Mouse (Mus musculus): Measurements from ENCODE around the gene Nelfe. TPM values are rescaled to one million over a fixed set of nuclear protein-coding genes. Genes with fewer than 3 reads are reported as not detected.

Gene Nelfe
- polyA plus RNA-seq, 2 experiments from 2014 or later: 33.2 to 44.8 TPM

DNA sequence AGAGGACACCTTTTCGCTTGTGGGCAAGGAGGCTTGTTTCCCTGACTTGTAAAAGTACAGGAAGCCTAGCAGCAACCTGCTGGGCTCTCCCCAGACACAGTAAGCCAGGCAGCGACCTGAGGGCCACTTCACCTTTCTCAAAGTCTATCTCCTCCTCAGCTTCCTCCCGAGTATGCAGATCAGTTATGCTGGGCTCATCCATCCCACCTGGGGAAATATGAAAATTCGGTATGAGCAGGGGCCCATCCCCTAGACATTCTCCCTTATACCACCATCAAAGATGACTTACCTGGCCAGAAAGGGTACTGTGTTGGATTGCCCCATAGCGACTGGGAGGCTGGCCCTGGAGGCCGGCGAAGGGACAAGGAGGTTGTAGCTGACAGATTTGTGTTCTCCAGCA, 2.6 kb upstream of the Nelfe start:
- ATAC-seq: no peak

DNA sequence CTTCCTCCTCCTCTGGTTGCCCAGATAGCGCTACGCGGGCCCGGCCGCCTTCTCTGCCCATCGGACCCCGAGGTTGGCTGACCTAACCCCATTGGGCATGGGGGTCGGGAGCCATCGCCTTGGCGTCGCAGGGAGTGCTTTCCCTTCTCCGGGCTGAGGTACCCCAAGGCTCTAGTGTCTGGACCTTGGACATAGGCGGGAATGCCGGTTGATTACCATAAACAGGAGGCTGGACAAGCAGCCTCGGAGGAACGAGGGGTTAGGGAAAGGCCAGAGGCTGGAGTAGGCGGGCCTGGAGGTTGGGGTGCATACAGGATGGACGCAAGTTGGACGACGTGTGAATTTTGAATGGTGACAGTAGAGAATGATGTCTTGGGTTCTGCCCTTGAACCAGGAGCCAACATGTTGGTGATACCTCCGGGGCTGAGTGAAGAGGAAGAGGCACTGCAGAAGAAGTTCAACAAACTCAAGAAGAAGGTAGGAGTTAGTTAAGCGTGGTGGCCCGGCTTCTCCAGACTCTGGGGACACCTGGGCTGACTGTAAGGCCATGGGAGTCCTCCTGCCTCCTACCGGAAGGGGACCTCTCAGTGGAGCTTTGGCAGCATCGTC, 430 bp downstream of the Nelfe start:
- ATAC-seq: no peak

DNA sequence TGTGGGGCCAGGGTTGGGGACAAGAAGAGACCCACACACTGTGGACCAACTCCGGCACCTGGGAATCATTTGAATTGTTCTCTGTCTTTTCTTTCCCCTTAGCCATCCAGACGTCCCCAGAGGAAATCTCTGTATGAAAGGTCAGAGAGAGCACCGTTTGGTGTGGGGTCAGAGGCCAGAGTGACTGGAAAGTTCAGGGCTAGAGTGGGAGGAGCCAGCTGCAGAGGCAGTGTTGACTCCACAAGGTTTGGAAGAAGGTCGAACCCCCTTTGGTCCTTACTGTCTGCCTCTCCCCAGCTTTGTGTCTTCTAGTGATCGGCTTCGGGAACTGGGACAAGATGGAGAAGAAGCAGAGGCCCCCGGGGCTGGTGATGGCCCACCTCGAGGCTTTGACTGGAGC, 3.3 kb downstream of the Nelfe start:
- ATAC-seq: no peak

DNA sequence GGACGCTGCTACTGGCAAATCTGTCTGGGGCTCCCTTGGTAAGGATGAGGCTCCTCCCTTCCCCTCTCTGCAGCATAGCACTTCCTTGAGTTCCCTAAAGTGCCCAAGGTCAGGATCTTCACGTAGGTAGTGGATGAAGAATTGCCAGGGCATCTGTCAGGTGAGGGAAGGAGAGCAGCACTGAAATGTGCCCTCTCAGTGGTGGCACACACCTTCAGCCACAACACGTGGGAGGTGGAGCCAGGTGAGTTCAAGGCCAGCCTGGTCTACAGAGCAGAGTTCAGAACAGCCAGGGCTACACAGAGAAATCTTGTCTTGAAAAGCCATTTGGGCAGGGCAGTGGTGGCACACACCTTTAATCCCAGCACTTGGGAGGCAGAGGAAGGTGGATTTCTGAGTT, 4.6 kb downstream of the Nelfe start:
- ATAC-seq: no peak

DNA sequence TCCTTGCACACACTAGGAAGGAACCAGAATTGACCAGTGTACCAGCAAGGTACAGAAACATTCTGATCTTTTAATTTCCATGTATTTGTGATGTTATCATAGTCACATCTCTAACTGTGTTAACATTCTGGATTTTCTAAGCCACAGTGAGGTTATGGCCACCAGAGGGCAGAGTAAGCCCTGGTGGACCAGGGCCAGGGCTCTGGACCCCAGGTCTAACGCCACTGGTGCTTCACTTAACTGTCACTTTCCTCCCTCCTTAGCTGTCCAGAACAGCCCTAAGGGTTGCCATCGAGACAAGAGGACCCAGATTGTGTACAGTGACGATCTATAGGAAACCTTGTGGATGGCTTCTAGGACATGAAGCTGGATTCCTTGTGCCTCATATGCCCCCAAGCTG, 5.6 kb downstream of the Nelfe start:
- ATAC-seq: no peak

DNA sequence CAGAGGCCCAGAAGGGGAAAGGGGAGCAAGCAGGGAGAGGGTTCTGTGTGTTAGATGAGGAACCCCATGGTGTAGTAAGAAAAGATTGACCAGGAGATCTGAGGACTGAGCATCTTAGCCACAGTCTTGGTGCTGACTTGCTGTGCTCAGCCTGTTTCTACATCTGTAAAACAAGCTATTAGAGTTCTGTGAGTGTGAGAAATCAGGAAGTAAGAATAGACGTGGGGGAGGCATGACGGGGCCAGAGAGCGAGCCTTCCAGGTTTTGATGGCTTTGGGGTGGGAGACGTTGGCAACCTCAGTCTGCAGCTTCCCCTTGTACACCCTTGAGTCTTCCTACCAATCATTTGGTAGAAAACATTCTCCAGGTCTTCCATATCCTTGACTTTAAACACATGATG, 8.5 kb downstream of the Nelfe start:
- no peak for ATAC-seq

DNA sequence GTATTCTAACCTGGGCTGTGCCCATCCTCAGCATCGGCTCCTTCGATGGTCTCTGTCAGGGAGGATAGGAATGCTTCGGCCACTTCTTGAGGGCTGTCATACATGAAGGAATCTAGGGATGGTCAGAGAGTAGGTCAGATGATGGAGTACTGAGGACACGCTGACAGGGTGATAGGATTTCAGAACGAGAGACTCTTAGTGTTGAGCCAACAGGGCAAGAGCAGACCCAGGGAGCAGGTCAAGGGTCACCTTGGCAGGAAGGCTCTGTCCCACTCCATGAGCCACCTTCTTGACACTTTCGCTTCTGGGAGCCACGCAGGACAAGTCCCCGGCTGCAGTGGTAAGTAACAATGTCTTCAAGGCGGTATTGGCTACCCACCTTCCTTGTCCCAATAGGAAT, 10.3 kb downstream of the Nelfe start:
- no peak for ATAC-seq

DNA sequence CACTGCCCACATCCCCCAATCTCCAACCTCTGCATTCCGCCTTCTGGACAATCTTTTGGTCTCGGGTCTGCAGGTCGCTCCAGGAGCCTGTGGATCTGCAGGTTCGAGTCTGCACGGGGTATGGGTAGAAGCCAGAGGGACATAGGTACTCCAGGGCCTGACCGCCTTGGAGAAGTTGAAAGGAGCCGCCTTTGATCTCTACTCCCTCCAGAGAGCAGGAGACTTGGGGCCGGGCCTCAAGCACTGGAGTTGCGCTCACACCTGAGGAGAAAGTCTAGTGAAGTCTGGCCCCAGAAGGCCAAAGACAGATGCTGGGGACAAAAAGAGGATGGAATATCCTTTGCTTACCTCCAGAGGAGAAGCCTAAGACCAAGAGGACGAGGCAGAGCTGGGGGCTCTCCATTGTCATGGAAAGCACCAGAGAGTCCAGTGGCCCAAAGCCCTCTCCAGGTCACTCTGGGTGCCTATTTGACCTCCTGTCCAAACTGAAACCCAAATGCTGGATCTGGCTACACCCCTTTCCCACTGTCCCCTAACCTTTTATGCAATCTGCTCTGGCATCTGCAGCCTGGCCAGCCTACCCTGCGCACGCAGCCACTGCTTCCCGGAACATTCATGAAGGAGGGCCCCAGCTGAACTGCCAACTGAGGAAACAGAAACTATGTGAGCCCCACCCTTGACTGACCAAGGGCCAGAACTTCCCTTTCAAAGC, 11.7 kb downstream of the Nelfe start:
- no peak for ATAC-seq

DNA sequence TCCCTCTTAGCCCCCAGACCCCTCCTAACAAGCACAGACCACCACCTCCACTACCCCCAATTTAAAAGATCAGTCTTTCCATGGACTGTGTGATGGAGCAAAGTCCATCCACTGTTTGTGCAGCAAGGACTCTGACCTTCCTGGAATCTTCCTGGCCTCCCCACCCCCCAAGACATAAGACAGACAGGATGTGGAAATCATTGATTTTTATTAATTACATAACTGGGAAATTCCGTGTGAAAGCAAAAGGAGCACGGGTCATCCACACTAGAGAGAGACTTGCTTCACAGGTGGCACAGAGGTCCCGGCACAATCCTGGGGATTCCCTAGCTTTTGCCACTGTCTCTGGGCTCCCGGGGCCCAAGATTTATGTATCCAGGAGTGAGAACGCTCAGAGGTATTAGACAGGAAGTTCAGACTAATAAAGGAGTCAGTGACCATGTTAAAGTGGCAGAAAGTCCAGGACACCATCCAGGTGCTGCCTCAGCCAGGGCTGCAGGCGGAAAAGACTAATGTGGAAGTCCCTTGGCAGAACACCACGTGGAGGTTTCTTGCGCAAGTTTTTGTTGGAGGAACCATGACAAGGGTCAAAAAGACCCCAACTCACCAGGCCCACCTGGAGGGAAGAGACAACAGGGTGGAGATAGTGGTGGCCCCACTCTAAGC, 12.4 kb downstream of the Nelfe start, which contains the start of gene Cfb:
Cfb (minus strand) TSS at position 103 of the 666 bp plus-strand sequence.
- ATAC-seq: no peak

DNA sequence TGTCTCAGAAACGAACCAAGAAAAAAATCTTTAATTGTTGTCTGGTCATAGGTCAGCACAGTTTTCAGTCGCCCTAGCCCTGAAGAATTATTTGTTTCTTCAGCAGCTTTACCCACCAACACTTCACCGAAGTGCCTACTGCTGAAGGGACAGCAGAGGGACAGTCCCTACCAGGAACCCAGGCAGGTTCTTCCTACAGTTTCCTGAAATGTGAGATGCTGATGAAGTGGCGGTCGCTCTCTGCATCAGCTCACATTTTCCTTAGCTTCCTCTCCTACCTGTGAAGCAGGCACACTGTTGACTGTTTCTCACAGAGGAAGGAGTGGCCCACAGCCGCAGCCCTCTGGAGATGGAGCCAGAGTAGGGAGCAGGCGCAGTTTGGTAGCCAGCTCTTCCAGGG, 15.8 kb downstream of the Nelfe start:
- no peak for ATAC-seq

DNA sequence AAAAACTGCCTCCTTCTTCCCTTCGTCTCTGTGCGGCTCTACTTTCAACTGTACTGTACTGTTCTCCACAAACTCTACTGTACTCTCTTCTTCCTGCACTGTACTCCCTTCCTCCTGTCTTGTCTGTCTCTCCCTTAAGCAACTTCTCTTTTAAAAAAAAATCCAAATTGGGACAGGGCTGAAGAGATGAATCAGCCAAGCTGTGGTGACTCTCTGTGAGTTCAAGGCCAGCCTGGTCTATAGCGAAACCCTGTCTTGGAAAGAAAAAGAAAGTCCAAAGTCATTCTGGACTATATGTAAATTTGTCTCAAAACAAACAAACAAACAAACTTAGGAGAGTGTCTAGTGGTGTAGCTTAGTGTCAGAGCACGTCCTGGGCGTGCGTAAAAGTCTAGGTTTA, 24.1 kb downstream of the Nelfe start:
- ATAC-seq: no peak

DNA sequence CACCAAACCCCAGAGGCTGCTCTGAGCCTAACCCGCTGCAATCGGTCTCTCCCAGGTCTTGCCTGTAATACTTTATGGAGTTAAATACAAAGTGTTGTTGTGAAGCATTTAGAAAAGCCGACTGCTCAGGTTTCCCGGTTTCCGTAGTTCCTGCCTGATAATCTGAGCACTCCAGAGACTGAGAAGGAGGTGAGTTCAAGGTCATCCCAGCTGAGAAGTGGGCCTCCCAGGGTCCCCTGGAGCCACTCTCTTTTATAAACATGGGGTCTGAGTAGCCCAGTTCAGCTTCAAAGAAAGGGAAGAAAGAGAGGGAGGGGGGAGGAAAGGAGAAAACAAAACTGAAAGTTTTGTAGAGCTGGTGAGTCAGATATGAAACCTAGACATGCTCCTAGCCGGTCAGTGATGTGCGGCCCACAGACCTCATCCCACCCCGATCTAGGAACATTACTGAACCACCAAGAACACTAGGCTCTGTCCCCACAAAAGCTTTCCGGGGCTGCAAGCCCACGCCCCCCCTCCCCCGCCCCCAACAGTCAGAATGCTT, 29.2 kb downstream of the Nelfe start, which contains the start of gene Zbtb12:
Zbtb12 (plus strand) TSS at position 148 of the 544 bp plus-strand sequence.
- peak; percentile 89 for ATAC-seq

DNA sequence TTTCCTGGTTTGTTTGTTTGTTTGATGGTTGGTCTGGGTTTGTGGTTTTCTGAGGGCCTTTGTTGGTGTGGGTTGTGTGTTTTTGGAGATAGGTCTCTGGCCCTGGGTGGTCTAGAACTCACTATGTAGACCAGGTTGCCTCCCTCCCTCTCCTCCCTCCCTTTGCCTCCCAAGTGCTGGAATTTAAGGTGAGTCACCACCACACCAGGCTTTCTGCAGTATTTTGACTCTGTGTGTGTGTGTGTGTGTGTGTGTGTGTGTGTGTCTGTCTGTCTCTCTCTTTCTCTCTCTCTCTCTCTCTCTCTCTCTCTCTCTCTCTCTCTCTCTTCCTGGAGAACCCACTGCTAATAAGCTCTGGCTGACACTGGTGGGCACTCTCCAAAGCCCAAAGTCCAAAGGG, 31.0 kb downstream of the Nelfe start:
- ATAC-seq: no peak

DNA sequence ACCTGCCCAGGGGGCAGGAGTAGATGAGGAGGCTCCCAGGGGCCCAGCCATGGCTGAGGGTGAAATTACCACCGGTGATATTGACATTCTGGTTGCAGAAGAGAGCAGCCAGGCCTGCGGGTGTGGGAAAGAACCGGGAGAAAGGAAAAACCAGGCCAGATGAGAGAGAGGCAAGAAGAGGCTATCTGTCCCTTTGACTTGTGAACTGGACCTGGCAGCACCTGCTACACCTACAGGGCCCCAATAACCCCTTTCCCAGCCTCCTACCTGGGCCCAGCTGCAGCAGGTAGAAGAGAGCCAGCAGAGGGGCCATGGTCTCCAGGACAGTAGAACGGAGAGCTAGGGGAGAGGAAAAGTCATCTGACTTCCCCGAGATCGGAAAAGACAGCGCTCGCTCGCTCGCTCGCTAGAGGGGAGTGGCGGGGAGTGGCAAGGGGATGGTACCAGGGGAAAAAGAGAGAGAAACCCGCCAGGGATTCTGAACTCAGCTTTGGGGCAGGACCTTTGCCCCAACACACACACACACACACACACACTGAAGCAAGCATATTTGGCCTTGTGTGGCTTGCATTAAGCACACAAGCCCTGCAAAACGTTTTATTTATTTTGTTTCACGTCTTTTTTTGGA, 31.6 kb downstream of the Nelfe start, which contains the start of gene Gm20547:
Gm20547 (minus strand) TSS at position 360 of the 628 bp plus-strand sequence.
- no peak for ATAC-seq

DNA sequence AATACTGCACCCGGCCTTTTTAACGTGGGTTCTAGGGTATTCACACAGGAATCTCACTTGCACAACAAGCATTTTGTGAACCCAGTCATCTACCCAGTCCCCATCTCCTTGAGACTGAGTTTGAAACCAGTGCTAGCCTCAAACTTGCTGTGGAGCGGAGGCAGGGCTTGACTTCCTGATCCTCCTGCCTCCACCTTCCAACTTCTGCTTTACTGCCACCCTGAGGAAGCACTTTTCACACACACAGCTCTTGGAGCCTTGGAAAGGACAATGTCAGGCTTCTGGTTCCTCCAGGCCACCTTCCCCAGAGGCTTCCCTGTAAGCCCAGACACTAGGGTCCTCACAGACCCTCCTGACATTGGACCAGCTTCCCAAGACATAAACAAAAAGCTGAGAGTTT, 33.1 kb downstream of the Nelfe start:
- no peak for ATAC-seq

DNA sequence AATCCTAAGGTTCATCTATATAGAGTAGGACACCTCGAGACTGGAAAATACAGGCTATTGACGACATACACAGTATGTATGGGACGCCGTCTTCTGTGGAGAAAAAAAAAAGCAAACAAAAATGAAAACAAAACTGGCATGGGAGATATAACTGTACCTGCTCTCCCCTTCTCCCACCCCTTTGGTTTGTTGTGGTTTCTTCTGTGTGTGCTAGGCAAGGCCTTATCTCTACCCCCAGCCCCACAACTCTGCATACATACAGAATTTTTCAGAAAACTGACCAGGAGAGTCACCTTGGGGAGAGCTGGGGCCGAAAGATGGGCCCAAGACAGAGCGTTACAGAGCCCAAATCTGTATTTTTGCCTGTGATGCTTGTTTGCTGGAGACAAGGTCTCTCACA, 34.5 kb downstream of the Nelfe start:
- ATAC-seq: no peak

DNA sequence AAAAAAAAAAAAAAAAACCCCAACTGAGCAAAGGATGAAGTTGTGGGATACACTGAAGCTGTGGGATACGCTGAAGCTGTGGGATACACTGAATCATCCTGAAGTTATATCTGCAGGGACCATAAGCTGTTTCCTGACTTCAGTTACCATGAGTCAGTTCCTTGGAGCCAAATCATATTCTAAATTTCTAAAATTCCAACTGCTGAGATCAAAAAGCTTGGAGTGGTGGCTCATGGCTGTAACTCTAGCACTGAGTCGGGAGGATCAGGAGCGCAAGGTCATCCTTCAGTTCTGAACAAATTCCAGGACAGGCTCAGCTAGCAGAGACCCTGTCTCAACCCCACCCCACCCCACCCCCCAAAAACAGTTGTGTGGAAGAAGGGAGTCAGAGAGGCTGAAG, 35.4 kb downstream of the Nelfe start:
- no peak for ATAC-seq

DNA sequence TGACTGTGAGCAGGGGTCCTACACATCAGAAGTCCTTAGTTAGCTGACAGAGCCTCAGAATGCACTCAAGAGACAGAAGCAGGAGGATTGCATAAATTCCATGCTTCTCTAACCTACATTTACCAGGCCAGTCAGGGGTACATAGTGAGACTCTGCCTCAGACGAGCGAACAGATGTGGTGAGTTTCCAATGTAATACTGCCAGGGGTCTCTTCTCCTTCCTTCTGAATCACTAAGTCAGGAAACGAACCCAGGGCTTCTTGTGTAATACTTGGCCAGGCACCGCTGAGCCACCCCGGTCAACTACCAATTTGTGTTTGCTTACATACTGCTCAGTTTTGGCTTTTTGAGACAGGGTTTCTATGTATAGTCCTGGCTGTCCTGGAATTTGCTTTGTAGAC, 37.8 kb downstream of the Nelfe start:
- no peak for ATAC-seq

DNA sequence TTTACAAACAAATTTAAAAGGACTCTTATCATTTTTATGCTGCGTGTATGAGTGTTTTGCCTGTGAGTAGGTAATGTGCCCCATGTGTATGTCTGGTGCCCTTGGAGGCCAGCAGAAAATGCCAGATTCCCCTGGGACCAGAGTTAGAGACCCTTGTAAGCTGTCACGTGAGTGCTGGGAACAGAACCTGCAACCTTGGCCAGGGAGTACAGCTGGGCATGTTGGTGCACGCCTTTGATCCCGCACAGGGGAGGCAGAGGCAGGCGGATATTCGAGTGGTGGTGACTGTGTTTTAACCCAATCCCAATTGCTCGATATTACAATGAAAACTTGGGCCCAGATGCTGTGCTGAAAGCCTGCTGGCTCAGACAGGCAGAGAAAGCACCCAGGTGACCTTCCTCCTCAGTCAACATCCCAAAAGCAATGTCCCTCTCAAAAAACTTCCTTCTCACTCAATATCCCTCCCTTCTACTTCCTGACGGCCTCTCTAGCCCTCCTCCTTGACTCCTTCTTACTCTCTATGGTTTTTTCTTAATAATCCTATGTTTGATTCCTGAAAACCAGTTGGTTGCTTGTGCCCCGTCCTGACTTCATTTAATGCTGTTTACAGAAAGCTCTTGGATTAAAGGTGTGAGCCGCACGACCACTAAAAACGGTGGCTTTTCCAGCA, 40.0 kb downstream of the Nelfe start:
- ATAC-seq: no peak

DNA sequence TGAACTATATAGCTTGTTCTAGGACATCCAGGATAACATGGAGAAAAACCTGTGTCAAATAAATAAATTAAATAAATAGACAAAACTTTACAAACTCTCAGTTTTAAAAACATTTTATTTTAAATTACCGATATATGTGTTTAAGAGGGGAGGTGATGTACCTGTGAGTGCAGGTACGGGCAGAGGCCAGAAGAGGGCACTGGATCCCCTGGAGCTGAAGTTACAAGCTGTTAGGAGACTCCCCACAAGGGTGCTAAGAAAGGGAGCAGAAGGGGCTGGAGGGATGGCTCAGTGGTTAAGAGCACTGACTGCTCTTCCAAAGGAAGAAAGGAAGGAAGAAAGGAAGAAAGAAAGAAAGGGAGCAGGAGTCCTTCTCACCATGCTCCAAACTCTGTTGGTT, 41.2 kb downstream of the Nelfe start:
- ATAC-seq: no peak

DNA sequence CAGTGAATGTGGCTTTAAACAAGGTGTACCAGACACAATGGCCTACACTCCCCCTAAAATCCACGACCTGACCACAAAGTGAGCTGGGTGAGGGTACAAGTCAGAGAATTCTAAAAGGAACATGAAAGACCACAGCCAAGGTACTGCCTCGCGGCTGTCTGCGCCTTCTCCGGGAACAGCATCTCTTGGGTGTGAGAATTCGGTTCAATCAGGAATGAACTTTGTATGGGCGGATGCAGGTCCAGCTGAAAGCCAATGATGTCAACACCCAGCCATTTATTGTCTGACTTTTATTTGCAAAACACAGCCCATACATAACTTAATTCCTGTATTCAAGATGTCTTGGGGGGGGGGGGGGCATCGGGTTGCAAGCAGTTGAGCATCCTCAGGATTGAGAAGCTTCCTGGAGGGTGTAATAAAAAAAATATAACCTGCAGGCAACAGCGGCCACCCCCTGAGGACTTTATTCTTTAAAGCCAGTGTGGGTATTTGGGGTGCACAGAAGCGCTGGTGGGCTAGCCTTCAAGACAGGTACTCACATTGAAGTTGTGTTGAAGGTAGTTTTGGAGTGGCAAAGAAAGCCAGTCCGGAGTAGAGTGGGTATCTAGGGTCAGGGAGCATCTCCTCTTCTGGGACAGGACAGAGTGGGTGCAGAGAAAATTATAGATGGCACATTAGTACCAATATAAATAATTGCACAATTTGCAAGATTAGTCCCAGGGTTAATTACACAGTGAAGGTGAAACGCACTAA, 43.1 kb downstream of the Nelfe start:
- no peak for ATAC-seq

DNA sequence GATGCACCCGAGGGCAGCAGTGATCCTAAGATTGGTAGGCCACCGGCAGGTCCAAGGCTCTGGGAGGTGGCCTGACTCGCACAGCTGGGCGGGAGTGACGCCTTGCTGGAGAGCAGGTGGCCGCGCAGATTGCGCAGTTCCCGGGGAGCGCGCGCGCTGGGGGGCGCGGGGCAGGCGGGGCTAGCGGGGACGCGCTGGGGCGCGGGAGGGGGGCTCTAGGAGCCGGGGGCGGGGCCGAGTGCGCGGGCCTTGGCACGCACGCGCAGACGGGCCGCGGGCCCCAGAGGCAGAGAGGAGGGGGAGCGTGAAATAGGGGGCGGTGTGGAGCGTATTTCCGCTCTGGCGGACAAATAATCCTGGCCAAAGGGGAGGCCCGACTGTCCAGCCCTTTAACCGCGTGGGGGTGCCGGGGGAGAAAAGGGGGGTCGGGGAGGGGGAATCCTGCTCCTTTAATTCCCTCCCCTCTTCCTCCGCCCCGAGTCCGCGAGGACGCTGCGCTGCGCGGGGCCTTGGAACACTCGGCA, 43.9 kb downstream of the Nelfe start:
- ATAC-seq: peak; percentile 49

Data from CD4-positive, CD25-positive, alpha-beta regulatory T cell, adult 4 months (primary cell).